Mouse (Mus musculus): ENCODE data around the gene Pidd1. TPM values are rescaled to one million over a fixed set of nuclear protein-coding genes. Genes with fewer than 3 reads are reported as not detected.

Pidd1 gene
- polyA plus RNA-seq, 2 experiments, result 6.1 to 15.5 TPM

GRCm38 (mm10) chr7:141431434-141432185 is 12.2 kb downstream of the Pidd1 start:
- ATAC-seq (ENCODE audit: insufficient read depth) (no peak), DNase-seq (ENCODE audit: low read depth in 3 of 3, low spot score in 3 of 3) (no peak)
- no peak overlapping the region for H3K4me3 ChIP-seq (ENCODE audit: insufficient read depth in 1 of 2, low read depth in 2 of 2, low read length in 2 of 2)
- H3K27me3 ChIP-seq (ENCODE audit: control insufficient read depth, insufficient read depth, low read length), result no peaks in the 10 kb centered on the region
- H3K4me1 ChIP-seq (replicated peaks; ENCODE audit: control insufficient read depth in 2 of 2, insufficient read depth in 2 of 2, low read length in 1 of 2), result peaks cover 8 to 25% of the 10 kb centered on the region in 2 experiments
- no peak for TF ChIP-seq CTCF (IDR thresholded peaks at IDR 0.05; ENCODE audit: low read depth)
- TF ChIP-seq EP300 (IDR thresholded peaks at IDR 0.05; ENCODE audit: low read depth), result no peak
- no peak overlapping the region for H3K4me2 ChIP-seq (ENCODE audit: low read depth)
- H3K36me3 ChIP-seq (replicated peaks; ENCODE audit: control insufficient read depth, insufficient read depth, low read depth), result no peaks in the 10 kb centered on the region
- H3K9ac ChIP-seq (replicated peaks), result no peak overlapping the region
- H3K27ac ChIP-seq, result no peak overlapping the region
- WGBS (ENCODE audit: insufficient replicate concordance), result 86% methylated on average over 19 of the region's 19 CpGs
- no peaks in the 10 kb centered on the region for H3K9me3 ChIP-seq (ENCODE audit: control insufficient read depth, low read length)

- Histone ChIP-seq H3K4me3 (ENCODE audit: insufficient read depth in 1 of 2, low read depth in 2 of 2, low read length in 2 of 2) (no peak overlapping the region), H3K9ac (replicated peaks) (no peak overlapping the region), H3K4me2 (ENCODE audit: low read depth) (no peak overlapping the region), H3K27me3 (ENCODE audit: control insufficient read depth, insufficient read depth, low read length) (no peaks in the 10 kb centered on the region), H3K36me3 (replicated peaks; ENCODE audit: control insufficient read depth, insufficient read depth, low read depth) (no peaks in the 10 kb centered on the region), H3K4me1 (replicated peaks; ENCODE audit: control insufficient read depth in 2 of 2, insufficient read depth in 2 of 2, low read length in 1 of 2) (peaks cover 8 to 17% of the 10 kb centered on the region in 2 experiments), H3K9me3 (ENCODE audit: control insufficient read depth, low read length) (no peaks in the 10 kb centered on the region), H3K27ac (no peak overlapping the region)
- WGBS (ENCODE audit: insufficient replicate concordance), result 85% methylated on average over 9 of the region's 9 CpGs
- TF ChIP-seq EP300 (IDR thresholded peaks at IDR 0.05; ENCODE audit: low read depth), result no peak
- TF ChIP-seq CTCF (IDR thresholded peaks at IDR 0.05; ENCODE audit: low read depth), result no peak
- no peak for ATAC-seq (ENCODE audit: insufficient read depth)
- DNase-seq (ENCODE audit: low read depth in 3 of 3, low spot score in 3 of 3), result no peak
Observed at GRCm38 (mm10) chr7:141430585-141431240, 13.1 kb downstream of the Pidd1 start.

- no peak for TF ChIP-seq EP300 (IDR thresholded peaks at IDR 0.05; ENCODE audit: low read depth)
- no peak for TF ChIP-seq CTCF (IDR thresholded peaks at IDR 0.05; ENCODE audit: low read depth)
- no peak overlapping the region for H3K9ac ChIP-seq (replicated peaks)
- H3K9me3 ChIP-seq (ENCODE audit: control insufficient read depth, low read length), result no peaks in the 10 kb centered on the region
- H3K4me2 ChIP-seq (ENCODE audit: low read depth), result no peak overlapping the region
- H3K27ac ChIP-seq, result no peak overlapping the region
- H3K27me3 ChIP-seq (ENCODE audit: control insufficient read depth, insufficient read depth, low read length), result no peaks in the 10 kb centered on the region
- H3K4me1 ChIP-seq (replicated peaks; ENCODE audit: control insufficient read depth in 2 of 2, insufficient read depth in 2 of 2, low read length in 1 of 2), result peaks cover 5 to 13% of the 10 kb centered on the region in 2 experiments
- DNase-seq (ENCODE audit: low read depth in 3 of 3, low spot score in 3 of 3) (no peak), ATAC-seq (ENCODE audit: insufficient read depth) (no peak)
- no peak overlapping the region for H3K4me3 ChIP-seq (ENCODE audit: insufficient read depth in 1 of 2, low read depth in 2 of 2, low read length in 2 of 2)
- 60% methylated on average over 9 of the region's 9 CpGs for whole genome bisulfite sequencing (ENCODE audit: insufficient replicate concordance)
- H3K36me3 ChIP-seq (replicated peaks; ENCODE audit: control insufficient read depth, insufficient read depth, low read depth), result no peaks in the 10 kb centered on the region
Observed at GRCm38 (mm10) chr7:141429840-141430584, 13.8 kb downstream of the Pidd1 start.

GRCm38 (mm10) chr7:141429310-141429709 is 14.5 kb downstream of the Pidd1 start, which contains the start of gene Cend1:
TSS of gene Cend1 (minus strand) at chr7:141429491.
- Histone ChIP-seq H3K4me2 (ENCODE audit: low read depth) (no peak within 1 kb of the TSS), H3K9me3 (ENCODE audit: control insufficient read depth, low read length) (no peaks in the 10 kb centered on the region), H3K27ac (no peak within 1 kb of the TSS), H3K9ac (replicated peaks) (no peak within 1 kb of the TSS), H3K36me3 (replicated peaks; ENCODE audit: control insufficient read depth, insufficient read depth, low read depth) (no peaks in the 10 kb centered on the region), H3K27me3 (ENCODE audit: control insufficient read depth, insufficient read depth, low read length) (no peaks in the 10 kb centered on the region), H3K4me1 (replicated peaks; ENCODE audit: control insufficient read depth in 2 of 2, insufficient read depth in 2 of 2, low read length in 1 of 2) (peaks cover 0 to 6% of the 10 kb centered on the region in 2 experiments; a peak in 3 of 4 replicates), H3K4me3 (ENCODE audit: insufficient read depth in 1 of 2, low read depth in 2 of 2, low read length in 2 of 2) (no peak within 1 kb of the TSS)
- WGBS (ENCODE audit: insufficient replicate concordance), result 14% methylated on average over 19 of the region's 19 CpGs
- peak; percentile 27; the same call in 1 of the 2 replicates for ATAC-seq (ENCODE audit: insufficient read depth)
- TF ChIP-seq EP300 (IDR thresholded peaks at IDR 0.05; ENCODE audit: low read depth) (no peak), CTCF (IDR thresholded peaks at IDR 0.05; ENCODE audit: low read depth) (no peak)
- DNase-seq (ENCODE audit: low read depth in 3 of 3, low spot score in 3 of 3), result no peak
